Mouse (Mus musculus) myocyte (in vitro differentiated cells): ENCODE results near the gene Il4ra.

Experiments
- CEBPB ChIP-seq: IDR thresholded peaks from 2 replicates; pipeline ENCODE4 v1.6.1; 2011; ENCODE audit warnings: mild to moderate bottlenecking, moderate library complexity; ENCODE audit not compliant: poor library complexity, insufficient read depth, severe bottlenecking
- E2F4 ChIP-seq: IDR thresholded peaks from one replicate; pipeline ENCODE4 v1.6.1; 2011; ENCODE audit warnings: mild to moderate bottlenecking, control low read depth, moderate library complexity; ENCODE audit not compliant: insufficient read depth
- MAX ChIP-seq: IDR thresholded peaks from one replicate; pipeline ENCODE4 v1.6.1; 2011; ENCODE audit warnings: low read depth, mild to moderate bottlenecking, control low read depth
- POLR2A ChIP-seq: IDR thresholded peaks from one replicate; pipeline ENCODE4 v1.6.1; 2011; ENCODE audit warnings: low read depth, mild to moderate bottlenecking, control low read depth, moderate library complexity; ENCODE audit not compliant: insufficient read length
- POLR2AphosphoS2 ChIP-seq: IDR thresholded peaks from one replicate; pipeline ENCODE4 v1.6.1; 2011; ENCODE audit warnings: low read depth, control low read depth; ENCODE audit not compliant: insufficient read length
- REST ChIP-seq: IDR thresholded peaks from one replicate; pipeline ENCODE4 v1.6.1; 2011; ENCODE audit warnings: mild to moderate bottlenecking, control low read depth, moderate library complexity; ENCODE audit not compliant: insufficient read depth, insufficient read length
- SRF ChIP-seq: IDR thresholded peaks from one replicate; pipeline ENCODE4 v1.6.1; 2011; ENCODE audit warnings: low read depth; ENCODE audit not compliant: control insufficient read depth, insufficient read length
- TCF12 ChIP-seq: IDR thresholded peaks from one replicate; pipeline ENCODE4 v1.6.1; 2011; ENCODE audit warnings: mild to moderate bottlenecking, control low read depth; ENCODE audit not compliant: poor library complexity, insufficient read depth, severe bottlenecking
- USF1 ChIP-seq: IDR thresholded peaks from one replicate; pipeline ENCODE4 v1.6.1; 2011; ENCODE audit warnings: low read depth, mild to moderate bottlenecking, control low read depth, moderate library complexity

- TF ChIP-seq POLR2A (no peak), POLR2AphosphoS2 (no peak), MAX (no peak), TCF12 (no peak), USF1 (no peak), REST (no peak), CEBPB (no peak), E2F4 (no peak), SRF (no peak)
Measured at GRCm38 (mm10) chr7:125608183-125608688, 56.3 kb downstream of the Il4ra start.
